Mouse (Mus musculus) heart, postnatal 0 days (tissue): Measurements from ENCODE around the gene Prc1.

ENCODE experiments used
- CTCF ChIP-seq: IDR thresholded peaks from 2 replicates; pipeline ENCODE4 v1.5.1; 2016; ENCODE audit warnings: antibody characterized with exemption, control low read depth, low read depth
- EP300 ChIP-seq: IDR thresholded peaks from 2 replicates; pipeline ENCODE4 v1.6.1; 2016; ENCODE audit warnings: antibody characterized with exemption, low read depth

DNA sequence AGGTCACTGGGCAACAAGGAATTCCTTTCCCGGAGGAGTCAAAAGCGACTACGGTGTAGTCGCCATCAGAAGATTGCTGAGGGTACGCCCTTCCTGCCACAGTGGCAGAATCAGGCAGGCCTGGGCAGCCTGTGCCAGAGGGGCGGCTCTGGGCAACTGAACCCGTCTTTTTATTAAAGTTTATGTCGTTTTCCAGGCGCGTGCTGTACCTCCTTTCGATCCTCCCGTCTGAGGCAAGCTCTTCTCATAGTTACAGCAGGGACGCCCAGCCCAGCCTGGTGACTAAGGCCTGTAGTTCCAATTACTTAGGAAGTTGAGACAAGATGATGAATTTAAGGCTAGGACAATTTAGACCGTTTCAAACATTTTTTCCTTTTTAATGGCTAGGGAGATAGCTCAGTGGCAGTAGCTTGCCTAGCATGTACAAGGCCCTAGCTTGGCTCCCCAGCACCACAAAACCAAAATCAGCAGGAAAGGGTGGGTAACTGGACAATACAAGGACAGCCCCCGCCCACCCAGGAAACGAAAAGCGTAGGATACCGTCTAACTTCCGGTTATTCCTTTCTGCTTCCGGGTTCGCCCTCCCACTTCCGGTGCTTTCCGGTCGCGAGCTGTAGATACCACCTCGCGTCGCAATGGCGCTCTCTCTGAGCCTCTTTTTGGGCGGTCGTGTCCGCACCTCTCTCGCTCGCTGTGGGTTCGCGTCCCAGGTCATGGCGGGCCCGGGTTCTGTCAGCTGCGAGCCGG lies 33.5 kb upstream of the Prc1 start, which contains the start of gene Ngrn:
- TF ChIP-seq CTCF (peak; percentile 29), EP300 (0 out of 2 replicates have a peak, but pooled peaks have one; percentile 61)
